Comparison of ENCODE assay signal across 22 mouse cellular contexts in the genomic region with DNA sequence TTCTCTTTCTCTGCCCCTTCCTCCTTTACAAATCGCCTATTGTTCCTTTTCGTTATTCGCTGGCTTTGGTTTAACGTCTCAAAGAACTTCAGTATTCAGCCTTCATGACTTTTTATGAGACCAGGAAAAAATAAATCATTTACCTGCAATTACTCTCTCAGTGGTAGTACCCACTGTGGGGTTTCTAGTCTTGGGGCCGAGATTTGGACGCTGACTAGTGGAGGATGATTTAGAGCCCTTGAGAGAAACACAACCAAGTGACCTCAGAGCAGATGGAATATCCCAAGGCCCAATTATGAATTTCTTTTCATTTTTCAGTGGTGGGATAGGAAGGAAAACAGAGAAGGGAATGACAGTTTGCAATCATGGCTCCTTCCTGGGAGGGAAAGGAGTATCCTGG.
DNase-seq lines count a peak whose midpoint lies in the region; ATAC-seq lines count a peak whose summit lies in the region.
"Had no signal": no experiment of that assay in that cellular context is flagged by ENCODE, and none has a peak within 500 bp of the region (broad histone marks: within the 10 kb centered on the region; RNA-seq: fewer than 3 reads in every experiment).

No protein-coding gene starts in this region.

- no peak overlapping the region for H3K9ac ChIP-seq in kidney, embryonic 14.5 days (ENCODE audit: low read depth, low read length)
- H3K9ac ChIP-seq in kidney, embryonic 16.5 days (replicated peaks; ENCODE audit: low read length), result no peak overlapping the region
- H3K9ac ChIP-seq: embryonic facial prominence, embryonic 13.5 days; embryonic facial prominence, embryonic 15.5 days; forebrain, embryonic 12.5 days had no signal

- peak; percentile 54; the same call in 1 of the 2 replicates for ATAC-seq in kidney, embryonic 14.5 days (ENCODE audit: low FRiP score, low TSS enrichment)
- no peak; the same call in 1 of the 2 replicates for ATAC-seq in kidney, embryonic 16.5 days (ENCODE audit: low FRiP score, low TSS enrichment)
- ATAC-seq: forebrain, embryonic 14.5 days had no signal

- H3K4me1 ChIP-seq in kidney, embryonic 14.5 days (ENCODE audit: control insufficient read depth, insufficient read depth, low read length), result peaks cover 18% of the 10 kb centered on the region; the same call in 1 of the 2 replicates
- H3K4me1 ChIP-seq in kidney, embryonic 16.5 days (ENCODE audit: insufficient read depth, low read length), result peaks cover 18% of the 10 kb centered on the region
- H3K4me1 ChIP-seq: forebrain, embryonic 10.5 days; forebrain, embryonic 12.5 days had no signal

- H3K27me3 ChIP-seq in kidney, embryonic 14.5 days (ENCODE audit: control insufficient read depth, insufficient read depth, low read length), result no peaks in the 10 kb centered on the region
- H3K27me3 ChIP-seq in kidney, embryonic 16.5 days (ENCODE audit: insufficient read depth, low read length), result no peaks in the 10 kb centered on the region
- H3K27me3 ChIP-seq: forebrain, embryonic 12.5 days had no signal

- DNase-seq in kidney, adult 8-10 months, result no peak
- DNase-seq in kidney, postnatal 10 days, result no peak
- DNase-seq in forelimb bud, embryonic 11.5 days (ENCODE audit: low read depth, low spot score), result peak; percentile 26
- DNase-seq in layer of hippocampus, postnatal 10 days (ENCODE audit: low spot score in 2 of 2), result no peak
- DNase-seq: adrenal gland, adult 2 months; adrenal gland, postnatal 10 days; adrenal gland, postnatal 25 days; cerebellum, adult 11 months; cerebellum, adult 18-20 months; cerebellum, adult 8-10 months; cerebellum, adult 9-11 months; cerebellum, postnatal 14 days; cerebellum, postnatal 36 days; embryo, embryonic 11 days had no signal

- H3K4me2 ChIP-seq in kidney, embryonic 14.5 days (replicated peaks; ENCODE audit: low read depth, low read length), result no peak overlapping the region
- 0 out of 2 replicates have a peak overlapping the region, but pooled peaks have one; percentile 2 for H3K4me2 ChIP-seq in kidney, embryonic 16.5 days (replicated peaks; ENCODE audit: low read depth, low read length)
- H3K4me2 ChIP-seq: embryonic facial prominence, embryonic 13.5 days; embryonic facial prominence, embryonic 15.5 days; forebrain, embryonic 12.5 days had no signal

- 16% methylated on average over 6 of the region's 6 CpGs for WGBS in kidney, embryonic 14.5 days
- WGBS in kidney, embryonic 16.5 days, result 13% methylated on average over 6 of the region's 6 CpGs

- H3K36me3 ChIP-seq in kidney, embryonic 14.5 days (ENCODE audit: control insufficient read depth, insufficient read depth, low read length), result no peaks in the 10 kb centered on the region
- H3K36me3 ChIP-seq in kidney, embryonic 16.5 days (ENCODE audit: insufficient read depth, low read length), result peaks cover 5% of the 10 kb centered on the region; the same call in 1 of the 2 replicates
- H3K36me3 ChIP-seq: embryonic facial prominence, embryonic 13.5 days; embryonic facial prominence, embryonic 15.5 days had no signal

- H3K27ac ChIP-seq in kidney, embryonic 14.5 days (ENCODE audit: low read depth, low read length), result peak overlapping the region; percentile 65; the same call in 1 of the 2 replicates
- peak overlapping the region; percentile 74 for H3K27ac ChIP-seq in kidney, embryonic 16.5 days (ENCODE audit: low read length)
- H3K27ac ChIP-seq: embryonic facial prominence, embryonic 13.5 days; embryonic facial prominence, embryonic 15.5 days; forebrain, embryonic 10.5 days; forebrain, embryonic 12.5 days had no signal

- H3K4me3 ChIP-seq in kidney, embryonic 14.5 days (ENCODE audit: low read length), result no peak overlapping the region
- H3K4me3 ChIP-seq in kidney, embryonic 16.5 days (ENCODE audit: low read length), result no peak overlapping the region
- H3K4me3 ChIP-seq: embryonic facial prominence, embryonic 13.5 days; embryonic facial prominence, embryonic 15.5 days; erythroblast, embryonic 14.5 days; forebrain, embryonic 10.5 days; forebrain, embryonic 12.5 days had no signal

- peaks cover 5% of the 10 kb centered on the region; the same call in 1 of the 2 replicates for H3K9me3 ChIP-seq in kidney, embryonic 14.5 days (ENCODE audit: control insufficient read depth, low read length)
- H3K9me3 ChIP-seq in kidney, embryonic 16.5 days (ENCODE audit: low read length), result 0 out of 2 replicates have a peak, but pooled peaks cover 3% of the 10 kb centered on the region
- H3K9me3 ChIP-seq: embryonic facial prominence, embryonic 15.5 days; forebrain, embryonic 12.5 days had no signal
